Mouse (Mus musculus) heart, postnatal 10 days (tissue): Measurements from ENCODE around the gene H2al1m. TPM values are rescaled to one million over a fixed set of nuclear protein-coding genes. Genes with fewer than 3 reads are reported as not detected.
A peak's percentile ranks its signal among the peaks of the same experiment; 100 is the strongest.
"Not testable (repeated sequence)": the region's sequence is repeated elsewhere in the genome, so short reads cannot be mapped to it uniquely, and the experiment has no call there.

Experiments
- DNase-seq, 2 experiments: peaks; one replicate each; pipeline ENCODE4 v3.0.0; 2021
- intact Hi-C: fragments of 180-260 bp; cut with DNase I; formaldehyde crosslinking; loops from one replicate; pipeline ENCODE4 v1.15.1; 2025
- total RNA-seq, 2 experiments: library from RNA; stranded (reverse); gene quantifications; 2 replicates each; pipeline ENCODE4 v1.2.3; 2021

H2al1m gene
- total RNA-seq, 2 experiments from 2014 or later = 0.72 TPM; not detected in 1

DNA sequence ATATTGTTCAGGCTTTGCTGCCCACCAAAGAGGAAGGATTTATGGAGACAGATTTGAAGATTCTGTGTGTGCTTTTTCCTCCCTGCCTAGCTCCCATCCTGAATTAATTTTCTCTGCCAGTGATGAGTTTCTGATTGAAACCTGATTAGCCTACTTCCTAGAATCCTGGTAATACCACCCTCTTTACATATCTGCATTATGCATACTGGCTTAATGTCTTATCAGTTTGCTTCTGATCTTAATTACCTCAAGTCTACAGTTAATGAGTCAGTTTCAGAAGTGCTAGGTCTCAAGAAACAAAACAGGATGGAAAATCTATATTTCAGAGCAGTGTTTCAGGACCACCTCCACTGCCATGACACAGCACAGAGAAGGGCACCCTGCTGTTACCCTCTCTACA lies 32.9 kb downstream of the H2al1m start:
- DNase-seq, intact Hi-C loops: not testable (repeated sequence)

DNA sequence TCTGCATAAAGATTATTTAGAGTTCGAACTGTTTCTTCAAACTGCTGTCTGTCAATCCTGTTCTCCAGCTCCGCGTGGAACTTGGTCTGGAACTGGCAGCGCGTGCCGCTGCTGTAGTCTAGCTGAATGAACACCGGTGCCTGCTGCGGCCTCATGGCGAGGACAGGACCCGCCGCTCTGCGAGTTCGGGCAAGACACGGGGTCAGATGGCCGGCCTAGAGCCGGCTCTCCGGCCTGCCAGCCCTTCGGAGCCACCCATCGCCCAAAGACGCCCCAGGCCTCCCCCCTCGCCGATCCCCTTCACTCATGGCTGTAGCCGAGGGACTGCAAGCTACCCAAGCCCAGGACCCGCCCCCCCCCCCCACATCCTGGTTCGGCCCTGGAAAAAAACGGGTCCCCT lies 44.4 kb downstream of the H2al1m start:
- DNase-seq, intact Hi-C loops: not testable (repeated sequence)

DNA sequence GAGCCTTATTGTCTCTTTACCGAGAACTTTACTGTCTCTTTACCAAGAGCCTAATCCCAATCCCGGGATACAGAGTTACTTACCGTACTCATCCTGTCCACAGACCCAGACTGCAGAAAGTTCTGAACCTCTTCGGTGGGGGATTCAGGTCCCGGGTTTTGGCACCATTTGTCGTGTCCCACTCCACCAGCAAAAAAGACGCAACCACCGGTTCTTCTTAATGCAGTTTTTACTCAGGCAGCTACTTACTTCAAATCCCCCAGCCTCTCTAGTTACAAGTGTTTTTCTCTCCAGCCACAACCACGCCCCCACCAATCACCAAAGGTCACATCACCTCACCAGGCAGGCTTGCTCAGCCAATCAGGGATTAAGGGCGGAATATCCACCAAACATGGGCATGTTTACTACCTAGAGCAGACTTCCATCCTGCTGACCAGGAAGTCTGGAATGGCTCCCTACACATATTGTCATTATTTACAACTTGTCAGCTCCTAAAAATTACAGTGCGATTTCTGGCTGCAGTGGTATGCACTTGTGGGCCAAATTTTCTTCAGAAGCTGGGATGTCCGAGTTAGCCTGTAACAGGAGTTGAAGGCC lies 48.9 kb downstream of the H2al1m start:
- intact Hi-C loops, DNase-seq: not testable (repeated sequence)

DNA sequence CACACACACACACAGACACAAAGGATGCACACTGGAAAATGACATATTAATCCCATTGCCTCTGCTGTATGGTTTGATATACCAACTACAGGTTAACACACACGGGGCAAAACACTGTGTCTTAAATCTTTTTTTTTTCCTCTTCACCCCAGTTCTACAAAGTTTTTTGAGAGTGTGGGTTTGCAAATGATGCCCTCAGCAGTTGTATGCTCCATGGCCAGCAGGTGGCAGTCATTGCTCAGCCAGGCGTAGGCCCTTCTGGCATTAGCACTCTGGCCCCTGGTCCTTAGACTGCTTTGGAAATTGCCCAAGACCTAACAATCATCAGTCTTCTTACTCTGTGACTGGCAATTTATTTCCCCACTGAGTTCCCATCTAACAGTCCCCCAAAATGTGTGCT lies 49.5 kb downstream of the H2al1m start:
- peak; percentile 23 to 71 for DNase-seq

More for the DNA sequence above, 49.5 kb downstream of the H2al1m start:
- intact Hi-C loops = not testable (repeated sequence)

Other genes with a start within 250 kb of the H2al1m start
- gene Fthl17f, start 220.7 kb upstream of the H2al1m start, total RNA-seq = not detected
- not detected for gene 4930402K13Rik, start 179.2 kb upstream of the H2al1m start, total RNA-seq
- 1 to 10 TPM; 4.3 to 4.8 TPM for gene Lancl3, start 83.9 kb upstream of the H2al1m start, total RNA-seq
- gene Gm14862, start 26.9 kb upstream of the H2al1m start, total RNA-seq = not detected
- gene Xk, start 11.0 kb upstream of the H2al1m start, total RNA-seq = 1 to 10 TPM; 4.2 to 4.7 TPM
- not detected for gene H2al1k, start 66.9 kb downstream of the H2al1m start, total RNA-seq
- gene Cybb, start 204.0 kb downstream of the H2al1m start, total RNA-seq = 1 to 10 TPM; 3.7 to 3.9 TPM